12 mouse cellular contexts compared by ENCODE assay signal in genomic region chr16:38431446-38432185, GRCm38 (mm10). TPM values are rescaled to one million over a fixed set of nuclear protein-coding genes. Genes with fewer than 3 reads are reported as not detected.
DNase-seq lines count a peak whose midpoint lies in the region; ATAC-seq and TF ChIP-seq lines count a peak whose summit lies in the region.
"Had no signal": no experiment of that assay in that cellular context is flagged by ENCODE, and none has a peak within 500 bp of the region (broad histone marks: within the 10 kb centered on the region; RNA-seq: fewer than 3 reads in every experiment).

No protein-coding gene starts in this region.

- 20% methylated on average over 13 of the region's 13 CpGs for WGBS in liver, adult 2 months
- 31% methylated on average over 13 of the region's 13 CpGs for WGBS in heart, embryonic 10.5 days
- 30% methylated on average over 13 of the region's 13 CpGs for WGBS in liver, embryonic 16.5 days (ENCODE audit: insufficient replicate concordance)
- 49% methylated on average over 13 of the region's 13 CpGs for WGBS in hindbrain, embryonic 12.5 days
- WGBS in forebrain, embryonic 10.5 days: 55% methylated on average over 13 of the region's 13 CpGs

- TF ChIP-seq POLR2A in liver, adult 2 months (IDR thresholded peaks at IDR 0.05; ENCODE audit: extremely low read depth, insufficient read depth, low read length): no peak

- H3K4me3 ChIP-seq in liver, adult 2 months (ENCODE audit: insufficient read depth, low read depth, low read length): peak overlapping the region; percentile 24; the same call in 1 of the 2 replicates
- 0 out of 2 replicates have a peak overlapping the region, but pooled peaks have one; percentile 9 for H3K4me3 ChIP-seq in heart, embryonic 10.5 days
- H3K4me3 ChIP-seq in liver, embryonic 16.5 days (ENCODE audit: low read depth, low read length): peak overlapping the region; percentile 35
- no peak overlapping the region for H3K4me3 ChIP-seq in hindbrain, embryonic 12.5 days
- H3K4me3 ChIP-seq in forebrain, embryonic 10.5 days: no peak overlapping the region
- H3K4me3 ChIP-seq: limb, embryonic 13.5 days had no signal

- peak overlapping the region; percentile 4; the same call in 1 of the 2 replicates for H3K27ac ChIP-seq in liver, adult 2 months (replicated peaks; ENCODE audit: insufficient read depth, low read depth, low read length)
- H3K27ac ChIP-seq in heart, embryonic 10.5 days: peak overlapping the region; percentile 75
- H3K27ac ChIP-seq in liver, embryonic 16.5 days (ENCODE audit: low read length): no peak overlapping the region
- H3K27ac ChIP-seq in hindbrain, embryonic 12.5 days: no peak overlapping the region
- H3K27ac ChIP-seq in forebrain, embryonic 10.5 days: no peak overlapping the region
- H3K27ac ChIP-seq: limb, embryonic 13.5 days had no signal

- H3K79me2 ChIP-seq in liver, adult 2 months (ENCODE audit: control insufficient read depth, insufficient read depth, low read length): peaks cover 3% of the 10 kb centered on the region; the same call in 1 of the 2 replicates

- peak; percentile 41 for DNase-seq in liver, adult 2 months (ENCODE audit: extremely low read depth, low read depth, low spot score)
- DNase-seq in liver: no peak
- DNase-seq in R1 (ENCODE audit: low read depth, low spot score): peak; percentile 83
- DNase-seq in heart, embryonic 10.5 days (ENCODE audit: low spot score): no peak
- DNase-seq in forebrain, embryonic 10.5 days (ENCODE audit: extremely low spot score, low spot score): no peak
- DNase-seq: cerebellum, postnatal 14 days; kidney, adult 8-10 months had no signal

- no peak for TF ChIP-seq CTCF in liver, adult 2 months (IDR thresholded peaks at IDR 0.05; ENCODE audit: low read depth, low read length)

- H3K27me3 ChIP-seq in liver, adult 2 months (ENCODE audit: control insufficient read depth, insufficient read depth, low read length): no peaks in the 10 kb centered on the region
- H3K27me3 ChIP-seq in heart, embryonic 10.5 days (ENCODE audit: insufficient read depth, poor library complexity, severe bottlenecking): no peaks in the 10 kb centered on the region
- no peaks in the 10 kb centered on the region for H3K27me3 ChIP-seq in liver, embryonic 16.5 days (ENCODE audit: control insufficient read depth, insufficient read depth, low read depth, low read length)
- H3K27me3 ChIP-seq in hindbrain, embryonic 12.5 days: no peaks in the 10 kb centered on the region
- no peaks in the 10 kb centered on the region for H3K27me3 ChIP-seq in forebrain, embryonic 10.5 days (ENCODE audit: poor library complexity, severe bottlenecking)
- H3K27me3 ChIP-seq: limb, embryonic 13.5 days; megakaryocyte, embryonic 14.5 days had no signal

- no peaks in the 10 kb centered on the region for H3K36me3 ChIP-seq in liver, adult 2 months (ENCODE audit: control insufficient read depth, insufficient read depth, low read length)
- no peaks in the 10 kb centered on the region for H3K36me3 ChIP-seq in heart, embryonic 10.5 days
- no peaks in the 10 kb centered on the region for H3K36me3 ChIP-seq in liver, embryonic 16.5 days (ENCODE audit: control insufficient read depth, insufficient read depth)
- H3K36me3 ChIP-seq in hindbrain, embryonic 12.5 days: no peaks in the 10 kb centered on the region
- H3K36me3 ChIP-seq in forebrain, embryonic 10.5 days (replicated peaks): no peaks in the 10 kb centered on the region
- H3K36me3 ChIP-seq: limb, embryonic 13.5 days had no signal

- peak overlapping the region; percentile 44 for H3K9ac ChIP-seq in liver, adult 2 months (ENCODE audit: low read depth, low read length)
- H3K9ac ChIP-seq in liver, embryonic 16.5 days (ENCODE audit: low read depth, low read length): peak overlapping the region; percentile 10; the same call in 1 of the 2 replicates
- H3K9ac ChIP-seq in hindbrain, embryonic 12.5 days: no peak overlapping the region
- H3K9ac ChIP-seq: limb, embryonic 13.5 days had no signal

- peak overlapping the region; percentile 37 for H3K4me2 ChIP-seq in liver, embryonic 16.5 days (ENCODE audit: low read depth, low read length)
- H3K4me2 ChIP-seq in hindbrain, embryonic 12.5 days (replicated peaks): no peak overlapping the region
- H3K4me2 ChIP-seq: limb, embryonic 13.5 days had no signal

- peaks cover 16% of the 10 kb centered on the region for H3K4me1 ChIP-seq in liver, adult 2 months (ENCODE audit: control insufficient read depth, insufficient read depth, low read length)
- H3K4me1 ChIP-seq in heart, embryonic 10.5 days: peaks cover 26% of the 10 kb centered on the region
- peaks cover 3% of the 10 kb centered on the region for H3K4me1 ChIP-seq in liver, embryonic 16.5 days (ENCODE audit: control insufficient read depth, low read depth, low read length)
- H3K4me1 ChIP-seq in hindbrain, embryonic 12.5 days: 0 out of 2 replicates have a peak, but pooled peaks cover 3% of the 10 kb centered on the region
- peaks cover 9% of the 10 kb centered on the region for H3K4me1 ChIP-seq in forebrain, embryonic 10.5 days

- ATAC-seq in liver, embryonic 16.5 days (ENCODE audit: low read depth): no peak
- no peak for ATAC-seq in hindbrain, embryonic 12.5 days (ENCODE audit: low FRiP score)

- H3K9me3 ChIP-seq in heart, embryonic 10.5 days: no peaks in the 10 kb centered on the region
- H3K9me3 ChIP-seq in liver, embryonic 16.5 days (replicated peaks; ENCODE audit: control insufficient read depth, low read length): no peaks in the 10 kb centered on the region
- no peaks in the 10 kb centered on the region for H3K9me3 ChIP-seq in hindbrain, embryonic 12.5 days (replicated peaks)
- no peaks in the 10 kb centered on the region for H3K9me3 ChIP-seq in forebrain, embryonic 10.5 days
- H3K9me3 ChIP-seq: limb, embryonic 13.5 days; megakaryocyte, embryonic 14.5 days had no signal

RNA-seq across cellular contexts. Expression of gene Pla1a, which starts 1.3 kb away (rescaled TPM):
- total RNA-seq in liver, adult 2 months (2014; rRNA removed): 70.6 and 82.1 TPM in 2 replicates
- 46.9 and 55.2 TPM in 2 replicates for polyA plus RNA-seq in liver, adult 2 months (2012; rRNA removed)
- polyA plus RNA-seq in heart, embryonic 10.5 days (2016; fragmentation: Nextera tagmentation; extraction: Ambion mirVana): 0.19 and 0.37 TPM in 2 replicates
- polyA plus RNA-seq in liver, embryonic 16.5 days (2015; fragmentation: Nextera tagmentation; extraction: Ambion mirVana): 34.8 and 40.4 TPM in 2 replicates
- 0.30 and 0.37 TPM in 2 replicates for polyA plus RNA-seq in hindbrain, embryonic 12.5 days (2016; fragmentation: Nextera tagmentation; extraction: Ambion mirVana)
- polyA plus RNA-seq in forebrain, embryonic 10.5 days (2016; fragmentation: Nextera tagmentation; extraction: Ambion mirVana): not detected in 2 replicates
- polyA plus RNA-seq: stomach, embryonic 14.5 days had no signal

RNA-seq across cellular contexts. Expression of gene Adprh, which starts 20.9 kb away (rescaled TPM):
- total RNA-seq in liver, adult 2 months (2014; rRNA removed): 1.9 and 2.8 TPM in 2 replicates
- 8.0 and 8.5 TPM in 2 replicates for polyA plus RNA-seq in liver, adult 2 months (2012; rRNA removed)
- polyA plus RNA-seq in heart, embryonic 10.5 days (2016; fragmentation: Nextera tagmentation; extraction: Ambion mirVana): 127 TPM in 2 replicates
- 28.8 and 31.0 TPM in 2 replicates for polyA plus RNA-seq in liver, embryonic 16.5 days (2015; fragmentation: Nextera tagmentation; extraction: Ambion mirVana)
- 147 and 155 TPM in 2 replicates for polyA plus RNA-seq in hindbrain, embryonic 12.5 days (2016; fragmentation: Nextera tagmentation; extraction: Ambion mirVana)
- polyA plus RNA-seq in forebrain, embryonic 10.5 days (2016; fragmentation: Nextera tagmentation; extraction: Ambion mirVana): 149 and 153 TPM in 2 replicates

RNA-seq across cellular contexts. Expression of gene Cd80, which starts 23.7 kb away (rescaled TPM):
- 0.28 and 0.67 TPM in 2 replicates for total RNA-seq in liver, adult 2 months (2014; rRNA removed)
- 0.29 TPM in 1 of 2 replicates, not detected in the other for polyA plus RNA-seq in liver, adult 2 months (2012; rRNA removed)
- polyA plus RNA-seq in heart, embryonic 10.5 days (2016; fragmentation: Nextera tagmentation; extraction: Ambion mirVana): 0.41 and 0.45 TPM in 2 replicates
- polyA plus RNA-seq in liver, embryonic 16.5 days (2015; fragmentation: Nextera tagmentation; extraction: Ambion mirVana): 0.21 and 0.27 TPM in 2 replicates
- polyA plus RNA-seq in hindbrain, embryonic 12.5 days (2016; fragmentation: Nextera tagmentation; extraction: Ambion mirVana): 0.64 and 0.74 TPM in 2 replicates
- polyA plus RNA-seq in forebrain, embryonic 10.5 days (2016; fragmentation: Nextera tagmentation; extraction: Ambion mirVana): 0.32 and 0.61 TPM in 2 replicates

Comparison
In these comparisons a context has a peak if more than half of its experiments do, and no peak if none do; other contexts are left out.
1. DNase-seq: peak in liver, adult 2 months (single experiment) and R1 (single experiment); none in liver (single experiment), heart, embryonic 10.5 days (single experiment) and forebrain, embryonic 10.5 days (single experiment).
2. H3K27ac ChIP-seq: peak in liver, adult 2 months (single experiment) and heart, embryonic 10.5 days (single experiment); none in liver, embryonic 16.5 days (single experiment), hindbrain, embryonic 12.5 days (single experiment) and forebrain, embryonic 10.5 days (single experiment).
3. H3K4me3 ChIP-seq: peak in liver, adult 2 months (single experiment), heart, embryonic 10.5 days (single experiment) and liver, embryonic 16.5 days (single experiment); none in hindbrain, embryonic 12.5 days (single experiment) and forebrain, embryonic 10.5 days (single experiment).
4. RNA of gene Pla1a, which starts 1.3 kb away (polyA plus RNA-seq): 46.9 to 55.2 TPM in liver, adult 2 months and 34.8 to 40.4 TPM in liver, embryonic 16.5 days; 0.30 to 0.37 TPM in hindbrain, embryonic 12.5 days, 0.19 to 0.37 TPM in heart, embryonic 10.5 days and not detected in forebrain, embryonic 10.5 days; every median in the first group is over 10 times any median in the second.